Mouse (Mus musculus) bone marrow macrophage, adult 2 months (primary cell): ENCODE measurements around the gene Castor2.

Source experiments
- CTCF ChIP-seq: IDR thresholded peaks from 2 replicates; pipeline ENCODE4 v1.5.1; 2012; ENCODE audit warnings: low read depth, mild to moderate bottlenecking, low read length, moderate library complexity
- POLR2A ChIP-seq: IDR thresholded peaks from 2 replicates; pipeline ENCODE4 v1.6.1; 2012; ENCODE audit warnings: mild to moderate bottlenecking, low read depth, low read length, borderline replicate concordance

- TF ChIP-seq POLR2A (no peak), CTCF (no peak)
Observed at GRCm38 (mm10) chr5:134155916-134156466, 56.5 kb downstream of the Castor2 start.
